Mouse (Mus musculus) myocyte (in vitro differentiated cells): ENCODE data around the gene Hipk2.

Source experiments
- CEBPB ChIP-seq: IDR thresholded peaks from 2 replicates; pipeline ENCODE4 v1.6.1; 2011; ENCODE audit warnings: mild to moderate bottlenecking, moderate library complexity; ENCODE audit not compliant: poor library complexity, insufficient read depth, severe bottlenecking
- E2F4 ChIP-seq: IDR thresholded peaks from one replicate; pipeline ENCODE4 v1.6.1; 2011; ENCODE audit warnings: mild to moderate bottlenecking, control low read depth, moderate library complexity; ENCODE audit not compliant: insufficient read depth
- MYOD1 ChIP-seq, 3 experiments: IDR thresholded peaks; one replicate each; pipeline ENCODE4 v1.6.1; 2011; ENCODE audit warnings: control low read depth in 2 of 3, low read depth in 2 of 3, mild to moderate bottlenecking in 2 of 3, moderate library complexity in 1 of 3; ENCODE audit not compliant: insufficient read length in 2 of 3, control insufficient read depth in 1 of 3
- MYOG ChIP-seq, 3 experiments: IDR thresholded peaks; one replicate each; pipeline ENCODE4 v1.6.1; 2011; ENCODE audit warnings: control low read depth in 2 of 3, low read depth in 2 of 3, mild to moderate bottlenecking in 2 of 3; ENCODE audit not compliant: insufficient read length in 2 of 3, control insufficient read depth in 1 of 3, insufficient read depth in 1 of 3
- POLR2A ChIP-seq: IDR thresholded peaks from one replicate; pipeline ENCODE4 v1.6.1; 2011; ENCODE audit warnings: low read depth, mild to moderate bottlenecking, control low read depth, moderate library complexity; ENCODE audit not compliant: insufficient read length
- POLR2AphosphoS2 ChIP-seq: IDR thresholded peaks from one replicate; pipeline ENCODE4 v1.6.1; 2011; ENCODE audit warnings: low read depth, control low read depth; ENCODE audit not compliant: insufficient read length
- REST ChIP-seq: IDR thresholded peaks from one replicate; pipeline ENCODE4 v1.6.1; 2011; ENCODE audit warnings: mild to moderate bottlenecking, control low read depth, moderate library complexity; ENCODE audit not compliant: insufficient read depth, insufficient read length
- SRF ChIP-seq: IDR thresholded peaks from one replicate; pipeline ENCODE4 v1.6.1; 2011; ENCODE audit warnings: low read depth; ENCODE audit not compliant: control insufficient read depth, insufficient read length
- TCF12 ChIP-seq: IDR thresholded peaks from one replicate; pipeline ENCODE4 v1.6.1; 2011; ENCODE audit warnings: mild to moderate bottlenecking, control low read depth; ENCODE audit not compliant: poor library complexity, insufficient read depth, severe bottlenecking
- USF1 ChIP-seq: IDR thresholded peaks from one replicate; pipeline ENCODE4 v1.6.1; 2011; ENCODE audit warnings: low read depth, mild to moderate bottlenecking, control low read depth, moderate library complexity

- TF ChIP-seq POLR2A: no peak
- TF ChIP-seq POLR2AphosphoS2: no peak
- TF ChIP-seq MYOG (IDR thresholded peaks at IDR 0.05; ENCODE audit: control insufficient read depth in 1 of 3, insufficient read depth in 1 of 3, insufficient read length in 2 of 3, low read depth in 2 of 3): no peak
- no peak for TF ChIP-seq USF1
- no peak for TF ChIP-seq TCF12
- TF ChIP-seq CEBPB: no peak
- no peak for TF ChIP-seq MYOD1 (IDR thresholded peaks at IDR 0.05; ENCODE audit: control insufficient read depth in 1 of 3, insufficient read length in 2 of 3, low read depth in 2 of 3)
- no peak for TF ChIP-seq E2F4
- TF ChIP-seq SRF: no peak
- no peak for TF ChIP-seq REST
Observed at GRCm38 (mm10) chr6:38900073-38900472, 24.1 kb upstream of the Hipk2 start.
